8 mouse cellular contexts compared by ENCODE assay signal in genomic region chr13:78198391-78198870, GRCm38 (mm10). TPM values are rescaled to one million over a fixed set of nuclear protein-coding genes. Genes with fewer than 3 reads are reported as not detected.
DNase-seq lines count a peak whose midpoint lies in the region; ATAC-seq and TF ChIP-seq lines count a peak whose summit lies in the region.

No protein-coding gene starts in this region.

- peak overlapping the region; percentile 71 for H3K4me2 ChIP-seq in forebrain, embryonic 14.5 days (ENCODE audit: low read length)
- H3K4me2 ChIP-seq in neural tube, embryonic 11.5 days (ENCODE audit: low read depth): peak overlapping the region; percentile 41

- H3K4me1 ChIP-seq in forebrain, embryonic 14.5 days (ENCODE audit: control insufficient read depth, insufficient read depth, low read length): no peaks in the 10 kb centered on the region
- H3K4me1 ChIP-seq in neural tube, embryonic 11.5 days (ENCODE audit: control insufficient read depth, insufficient read depth, low read length): peaks cover 4% of the 10 kb centered on the region; the same call in 1 of the 2 replicates

- no peaks in the 10 kb centered on the region for H3K9me3 ChIP-seq in forebrain, embryonic 14.5 days (replicated peaks; ENCODE audit: control insufficient read depth, low read length)
- no peaks in the 10 kb centered on the region for H3K9me3 ChIP-seq in neural tube, embryonic 11.5 days (ENCODE audit: control insufficient read depth, low read length)

- H3K36me3 ChIP-seq in forebrain, embryonic 14.5 days (ENCODE audit: control insufficient read depth, insufficient read depth, low read length): peaks cover 21% of the 10 kb centered on the region
- H3K36me3 ChIP-seq in neural tube, embryonic 11.5 days (ENCODE audit: control insufficient read depth, insufficient read depth, low read length): peaks cover 5% of the 10 kb centered on the region; the same call in 1 of the 2 replicates

- peak overlapping the region; percentile 100 for H3K27ac ChIP-seq in forebrain, embryonic 14.5 days (ENCODE audit: low read depth, low read length)
- peak overlapping the region; percentile 100 for H3K27ac ChIP-seq in neural tube, embryonic 11.5 days (ENCODE audit: low read depth, low read length)

- DNase-seq in layer of hippocampus, postnatal 25 days (ENCODE audit: extremely low spot score in 1 of 2, low spot score in 1 of 2): peak; percentile 29 to 57
- no peak for DNase-seq in layer of hippocampus, adult 9-10 months (ENCODE audit: low spot score)
- DNase-seq in brain, embryonic 14.5 days (ENCODE audit: low read depth): peak; percentile 61
- peak; percentile 56 for DNase-seq in forebrain, embryonic 14.5 days (ENCODE audit: low spot score)
- peak; percentile 62 to 76 for DNase-seq in kidney, postnatal 4 days
- DNase-seq in neural tube, embryonic 11.5 days (ENCODE audit: low spot score): peak; percentile 61
- DNase-seq in left cerebral cortex, adult 8-10 months (ENCODE audit: low spot score in 2 of 2): no peak
- no peak for DNase-seq in right cerebral cortex, adult 18-20 months

- H3K9ac ChIP-seq in forebrain, embryonic 14.5 days (ENCODE audit: low read length): peak overlapping the region; percentile 100
- peak overlapping the region; percentile 99 for H3K9ac ChIP-seq in neural tube, embryonic 11.5 days (ENCODE audit: low read length)

- WGBS in forebrain, embryonic 14.5 days: under 1% methylated on average over 11 of the region's 63 CpGs
- 0% methylated on average over 27 of the region's 63 CpGs for WGBS in neural tube, embryonic 11.5 days

- 0 out of 2 replicates have a peak, but pooled peaks cover 3% of the 10 kb centered on the region for H3K27me3 ChIP-seq in forebrain, embryonic 14.5 days (replicated peaks; ENCODE audit: control insufficient read depth, insufficient read depth, low read length)
- no peaks in the 10 kb centered on the region for H3K27me3 ChIP-seq in neural tube, embryonic 11.5 days (ENCODE audit: control insufficient read depth, insufficient read depth, low read length)

- H3K4me3 ChIP-seq in forebrain, embryonic 14.5 days (ENCODE audit: low read depth, low read length): peak overlapping the region; percentile 95
- peak overlapping the region; percentile 98 for H3K4me3 ChIP-seq in neural tube, embryonic 11.5 days (ENCODE audit: low read depth, low read length)

- no peak for TF ChIP-seq CTCF in brain, embryonic 14.5 days (IDR thresholded peaks at IDR 0.05; ENCODE audit: borderline replicate concordance, extremely low read depth, insufficient read depth, insufficient read length)

- ATAC-seq in forebrain, embryonic 14.5 days: peak; percentile 3
- no peak for ATAC-seq in neural tube, embryonic 11.5 days (ENCODE audit: insufficient read depth, low FRiP score, low TSS enrichment)

- no peak for TF ChIP-seq POLR2A in brain, embryonic 14.5 days (IDR thresholded peaks at IDR 0.05; ENCODE audit: borderline replicate concordance, extremely low read depth, insufficient read depth, insufficient read length, poor library complexity, severe bottlenecking)

RNA-seq across cellular contexts. Expression of gene Nr2f1, which starts 1.1 kb away (rescaled TPM):
- 10 to 100 TPM; 90.8 to 98.5 TPM for total RNA-seq in layer of hippocampus, postnatal 25 days (2021)
- 465 and 624 TPM in 2 replicates for polyA plus RNA-seq in brain, embryonic 14.5 days (2012; rRNA removed)
- 75.7 and 82.0 TPM in 2 replicates for polyA plus RNA-seq in forebrain, embryonic 14.5 days (2014; fragmentation: Nextera tagmentation; extraction: Ambion mirVana)
- 61.2 and 62.9 TPM in 2 replicates for polyA plus RNA-seq in neural tube, embryonic 11.5 days (2014; fragmentation: Nextera tagmentation; extraction: Ambion mirVana)
- 100 to 1,000 TPM in 1 of 4 experiments, 10 to 100 TPM in 3; 92.7 to 104 (median 96.8) TPM for total RNA-seq in left cerebral cortex, adult 8-10 months (2022)

Comparison
In these comparisons a context has a peak if more than half of its experiments do, and no peak if none do; other contexts are left out.
1. DNase-seq: peak in layer of hippocampus, postnatal 25 days (2 of 2), brain, embryonic 14.5 days (single experiment), forebrain, embryonic 14.5 days (single experiment), kidney, postnatal 4 days (2 of 2) and neural tube, embryonic 11.5 days (single experiment); none in layer of hippocampus, adult 9-10 months (single experiment), left cerebral cortex, adult 8-10 months (0 of 2) and right cerebral cortex, adult 18-20 months (single experiment).